Mouse (Mus musculus): ENCODE data around the gene Gm10591.
"Not testable (repeated sequence)": the region's sequence is repeated elsewhere in the genome, so short reads cannot be mapped to it uniquely, and the experiment has no call there.

The Gm10591 gene

DNA sequence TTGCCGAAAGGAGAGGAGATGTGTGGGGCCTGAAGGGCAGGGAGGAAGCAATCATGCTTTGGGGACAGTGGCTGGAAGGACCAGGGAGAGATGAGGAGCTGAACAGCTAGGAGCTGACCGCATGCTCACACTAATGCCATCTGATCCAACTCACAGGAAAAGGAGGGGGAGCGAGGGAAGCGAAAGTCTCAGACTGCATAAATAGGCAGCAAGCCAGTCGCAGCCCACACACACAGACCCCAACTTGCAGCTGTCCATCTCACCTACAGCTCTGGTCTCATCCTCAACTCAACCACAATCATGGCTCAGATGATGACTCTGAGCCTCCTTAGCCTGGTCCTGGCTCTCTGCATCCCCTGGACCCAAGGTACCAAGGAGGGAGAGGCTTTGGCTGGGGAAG is at the start of gene Gm10591:
TSS of gene Gm10591 (plus strand) at position 301 of the 400 bp plus-strand sequence.
- not testable (repeated sequence) for DNase-seq (ENCODE audit: low read depth, low spot score)

DNA sequence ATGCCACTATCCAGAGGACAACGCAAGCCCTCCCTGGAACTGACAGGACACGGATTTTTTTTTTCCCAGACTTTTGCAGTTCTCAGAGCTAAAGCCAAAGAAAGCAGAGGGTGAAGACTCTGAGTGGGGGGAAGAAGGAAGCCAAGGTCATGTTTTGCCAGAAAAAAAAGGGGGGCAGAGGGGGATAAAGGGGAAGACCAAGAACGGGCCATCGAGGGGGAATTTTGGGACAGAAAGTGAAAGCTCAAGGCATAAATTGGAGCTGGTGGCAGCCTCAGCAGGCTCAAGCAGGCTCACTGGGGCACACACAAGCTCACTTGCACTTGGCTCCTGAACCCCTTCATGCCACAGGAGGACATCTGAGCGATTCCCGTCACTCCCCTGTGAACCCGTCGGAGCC is 17.4 kb downstream of the Gm10591 start, which contains the start of gene Gm2564:
TSS of gene Gm2564 (plus strand) at position 301 of the 400 bp plus-strand sequence.
- DNase-seq (ENCODE audit: low read depth, low spot score) = not testable (repeated sequence)

DNA sequence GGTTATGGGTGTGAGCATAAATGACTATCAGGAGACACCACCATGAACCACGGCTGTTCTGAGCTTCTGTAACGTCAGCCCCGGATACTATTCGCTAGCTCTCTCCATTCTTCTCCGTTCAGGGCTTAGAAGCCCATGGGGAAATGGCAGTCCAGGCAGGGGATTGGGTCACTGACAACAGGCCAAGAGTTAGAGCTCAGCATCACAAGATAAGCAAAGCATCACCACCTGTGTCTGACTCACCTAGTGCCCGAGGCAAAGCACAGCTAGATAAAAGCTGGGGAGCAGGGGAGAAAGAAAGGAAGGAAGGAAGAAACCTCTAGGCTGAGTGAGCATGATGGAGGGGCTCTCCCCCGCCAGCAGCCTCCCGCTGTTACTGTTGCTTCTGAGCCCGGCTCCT is 43.0 kb downstream of the Gm10591 start, which contains the start of gene Ccl27b:
TSS of gene Ccl27b (plus strand) at position 301 of the 400 bp plus-strand sequence.
- DNase-seq (ENCODE audit: low read depth, low spot score) = not testable (repeated sequence)

DNA sequence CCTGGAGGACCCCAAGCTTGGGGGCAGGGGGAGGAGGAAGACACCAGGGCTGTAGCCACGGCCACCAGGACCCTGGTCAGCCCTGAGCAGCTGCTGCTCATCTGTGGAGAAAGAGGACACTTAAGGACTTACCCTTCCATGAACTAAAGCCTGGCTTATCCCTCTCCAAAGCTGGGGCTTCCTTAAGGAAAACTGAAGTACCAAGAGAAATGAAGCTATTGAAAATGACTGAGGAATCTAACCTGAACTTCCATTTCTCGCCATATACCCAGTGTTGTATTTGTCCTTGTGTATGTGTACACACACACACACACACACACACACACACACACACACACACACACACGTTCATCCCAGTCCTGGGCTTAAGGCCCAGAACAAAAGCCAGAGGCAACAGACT is 49.8 kb downstream of the Gm10591 start, which contains the start of gene Il11ra2:
TSS of gene Il11ra2 (minus strand) at position 101 of the 400 bp plus-strand sequence.
- not testable (repeated sequence) for DNase-seq (ENCODE audit: low read depth, low spot score)
